Mouse (Mus musculus) thymus, adult 18-20 months (tissue): ENCODE results near the gene Fmo3.

Experiments used
- DNase-seq, 2 experiments: peaks; one replicate each; pipeline ENCODE4 v3.0.0; 2022; ENCODE audit warnings: mixed read lengths in 2 of 2

Gene Fmo3

DNA sequence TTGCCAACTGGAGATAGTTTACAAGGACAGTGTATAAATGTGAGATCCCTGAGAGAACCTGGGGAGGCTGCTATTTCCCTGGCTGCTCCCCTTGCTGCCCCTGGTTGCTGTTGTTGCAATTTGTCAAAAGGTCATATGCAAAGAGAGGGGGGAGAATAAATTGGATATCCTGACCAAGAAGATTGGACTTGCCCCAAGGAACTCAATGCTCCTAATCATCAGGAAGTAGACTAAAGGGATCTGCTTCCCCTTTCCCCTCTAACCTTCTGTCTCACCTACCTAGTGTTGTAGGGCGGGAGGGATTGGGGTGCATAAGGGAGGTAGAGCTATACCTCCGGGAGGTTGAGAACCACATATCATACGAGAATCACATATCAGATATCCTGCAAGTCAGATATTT, 55.2 kb downstream of the Fmo3 start:
- DNase-seq: no peak

DNA sequence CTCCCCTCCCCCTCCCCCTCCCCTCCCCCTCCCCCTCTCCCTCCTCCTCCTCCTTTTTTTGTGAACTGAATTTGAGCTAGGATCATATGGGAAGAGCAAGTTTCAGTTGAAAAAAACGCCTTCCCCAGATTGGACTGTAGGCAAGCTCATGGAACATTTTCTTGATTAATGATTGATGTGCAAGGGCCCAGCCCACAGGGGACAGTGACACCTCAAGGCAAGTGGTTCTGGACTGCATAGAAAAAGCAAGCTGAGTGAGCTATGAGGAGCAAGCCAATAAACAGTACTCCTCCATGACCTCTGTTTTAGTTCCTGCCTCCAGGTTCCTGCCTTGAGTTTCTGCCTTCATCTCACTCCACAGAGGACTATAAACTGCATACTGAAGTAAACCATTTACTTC, 59.2 kb downstream of the Fmo3 start:
- DNase-seq: no peak

DNA sequence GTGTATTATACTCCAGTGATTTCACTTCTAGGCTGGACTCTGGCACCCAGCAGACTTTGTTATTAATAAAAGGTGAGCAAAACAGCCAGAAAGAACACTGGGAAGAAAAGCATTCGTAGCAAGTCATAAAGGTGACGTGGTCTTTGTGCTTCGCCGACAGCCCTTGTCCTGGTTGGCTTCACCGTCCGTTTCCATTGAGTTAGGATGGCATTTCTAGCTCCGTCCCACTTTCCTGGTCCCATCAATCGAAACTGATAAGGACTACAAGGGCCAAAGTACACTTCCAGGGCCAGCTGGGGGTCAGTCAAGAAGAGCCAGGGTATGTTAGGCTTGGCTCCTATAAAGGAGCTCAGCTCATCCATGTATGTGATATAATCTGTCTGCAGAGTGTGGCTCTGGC, 67.7 kb downstream of the Fmo3 start:
- no peak for DNase-seq

DNA sequence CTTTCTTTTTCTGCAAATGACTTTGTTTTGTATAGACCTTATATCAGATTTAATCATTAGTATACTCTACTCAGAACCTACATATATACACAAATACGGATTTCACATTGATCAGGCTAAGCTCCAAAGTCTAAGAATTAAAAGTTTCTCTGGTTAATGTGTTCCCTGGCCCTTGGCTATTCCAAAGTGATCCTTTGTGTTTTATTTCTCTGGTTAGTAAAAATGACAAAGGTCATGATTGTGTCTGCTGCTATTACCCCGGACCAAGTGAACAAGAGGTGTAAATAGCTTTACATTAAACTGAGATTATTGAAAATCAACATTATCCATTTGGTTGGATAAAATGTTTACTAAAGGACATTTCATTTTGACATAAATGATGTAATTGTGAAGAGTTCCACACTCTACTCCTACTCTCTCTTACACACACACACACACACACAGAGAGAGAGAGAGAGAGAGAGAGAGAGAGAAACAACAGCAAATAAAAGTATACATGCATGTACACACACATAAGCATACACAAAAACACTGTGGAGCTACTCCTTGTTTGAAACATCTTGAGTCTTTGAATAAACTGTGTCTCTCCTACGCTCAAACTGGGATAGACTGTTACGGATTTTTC, 69.3 kb downstream of the Fmo3 start:
- DNase-seq: no peak

DNA sequence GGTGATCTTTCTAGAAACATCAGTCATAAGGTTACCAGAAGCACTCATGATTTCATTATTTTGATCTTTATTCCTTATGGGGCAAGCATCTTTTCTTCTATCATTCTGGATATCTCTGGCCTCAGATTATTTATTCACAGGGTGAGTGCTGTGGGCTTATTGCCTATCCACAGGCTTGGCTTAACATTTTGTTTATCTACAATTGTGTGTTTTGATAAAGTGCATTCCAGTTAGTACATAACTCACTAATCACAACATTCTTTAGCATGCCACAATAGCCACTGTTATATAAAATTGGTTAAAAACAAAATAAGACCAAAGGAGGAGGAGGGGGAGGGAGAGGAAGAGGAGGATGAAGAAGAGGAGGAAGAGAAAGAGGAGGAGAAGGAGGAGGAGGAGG, 72.2 kb downstream of the Fmo3 start:
- DNase-seq: no peak
